Mouse (Mus musculus) CD4-positive, CD25-positive, alpha-beta regulatory T cell (primary cell): Measurements from ENCODE around the gene Olfr204. TPM values are rescaled to one million over a fixed set of nuclear protein-coding genes. Genes with fewer than 3 reads are reported as not detected.

Experiments
- polyA plus RNA-seq: library from polyadenylated mRNA; unstranded; fragments of 100-300 nt; shearing (Covaris generic); gene quantifications from one replicate; pipeline ENCODE4 v1.2.1, GENCODE M21; 2017

Olfr204 gene
- not detected for polyA plus RNA-seq

DNA sequence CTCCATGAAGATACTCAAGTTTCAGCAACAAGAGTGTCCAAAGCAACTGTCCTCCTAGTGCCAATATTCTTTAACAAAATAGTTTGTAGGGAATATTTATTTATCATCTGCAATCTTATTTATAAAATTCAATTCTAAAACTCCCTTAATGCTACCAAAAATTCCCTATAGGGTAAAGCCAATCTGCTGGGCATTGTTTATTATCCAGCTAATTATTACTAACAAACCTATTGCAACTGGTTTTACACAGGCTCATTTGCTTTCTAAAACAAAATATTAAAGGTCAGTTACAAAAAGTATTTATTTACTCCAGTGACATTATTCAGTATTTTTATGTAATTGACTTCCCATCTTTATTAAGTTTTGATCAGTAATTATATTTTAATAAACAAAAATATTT lies at the start of gene Olfr204:
Olfr204 (minus strand) TSS at position 101 of the 400 bp plus-strand sequence.

DNA sequence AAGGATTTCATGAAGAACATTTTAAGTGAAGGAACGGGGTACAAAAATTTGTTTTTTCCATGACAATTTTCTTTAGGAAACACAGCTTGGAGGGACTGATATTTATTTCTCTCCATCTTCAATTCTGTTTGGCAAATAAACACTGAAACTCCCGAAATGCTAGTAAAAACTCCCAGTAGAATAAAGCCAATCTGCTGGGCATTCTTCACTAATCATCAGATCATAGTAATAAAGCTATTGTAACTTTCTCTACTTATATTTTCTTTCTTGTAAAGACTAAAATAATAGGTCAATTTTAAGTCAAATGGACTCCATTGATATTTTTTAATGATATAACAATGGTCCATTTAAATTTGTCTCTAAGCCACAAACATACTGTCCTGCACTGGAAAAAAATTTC lies 45.8 kb upstream of the Olfr204 start, which contains the start of gene Olfr209:
Olfr209 (minus strand) TSS at position 101 of the 400 bp plus-strand sequence.

DNA sequence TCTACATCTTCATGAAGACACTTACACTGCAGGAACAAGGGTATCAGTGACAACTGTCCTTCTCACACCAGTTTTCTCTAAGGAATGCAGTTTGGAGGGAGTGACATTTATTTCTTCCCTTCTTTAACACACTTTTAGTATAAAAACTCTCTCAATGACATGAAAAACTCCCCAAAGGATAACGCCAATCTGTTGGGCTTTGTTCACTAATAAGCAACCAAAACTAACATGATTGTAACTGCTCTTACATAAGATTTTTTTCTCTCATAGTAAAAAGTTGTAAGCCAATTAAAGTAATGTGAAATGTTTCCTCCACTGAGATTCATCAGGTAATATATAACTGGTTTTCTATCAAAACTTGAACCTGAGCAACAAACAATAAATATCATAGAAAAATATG lies 31.1 kb upstream of the Olfr204 start, which contains the start of gene Olfr206:
Olfr206 (minus strand) TSS at position 101 of the 400 bp plus-strand sequence.

DNA sequence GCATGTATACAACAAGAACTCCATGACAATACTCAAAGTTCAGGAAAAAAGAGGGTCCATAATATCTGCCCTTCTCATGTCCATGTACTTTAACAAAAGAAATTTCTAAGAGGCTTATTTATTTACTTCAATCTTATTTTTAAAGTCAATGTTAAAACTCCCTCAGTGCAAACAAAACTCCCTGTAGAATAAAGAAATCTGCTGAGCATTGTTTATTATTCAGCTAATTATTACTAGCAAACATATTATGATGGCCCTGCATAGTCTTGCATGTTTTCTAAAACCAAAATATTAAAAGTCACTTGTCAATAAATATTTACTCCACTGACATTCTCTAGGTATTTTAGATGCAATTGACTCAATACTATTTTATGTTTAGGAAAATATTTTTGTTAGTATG lies 13.0 kb upstream of the Olfr204 start, which contains the start of gene Olfr205:
Olfr205 (minus strand) TSS at position 101 of the 400 bp plus-strand sequence.

DNA sequence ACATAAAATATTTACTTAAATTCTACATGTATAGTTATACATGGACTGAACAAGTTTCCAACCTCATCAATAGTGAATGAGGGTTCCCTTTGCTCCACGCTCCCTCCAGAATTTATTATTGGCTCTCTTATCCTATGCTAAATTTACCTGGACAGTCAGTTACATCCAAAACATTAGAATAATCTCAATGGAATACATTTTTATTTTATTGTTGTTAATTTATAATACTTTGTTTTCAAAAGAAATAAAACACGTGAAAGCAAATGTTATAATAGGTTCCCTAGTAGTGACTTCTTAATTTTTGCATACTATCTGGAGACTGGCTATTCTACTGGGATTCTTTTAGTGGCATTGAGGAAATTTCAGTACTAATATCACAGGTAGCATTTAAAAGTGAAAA lies 19.5 kb downstream of the Olfr204 start, which contains the start of gene Olfr203:
Olfr203 (plus strand) TSS at position 301 of the 400 bp plus-strand sequence.

DNA sequence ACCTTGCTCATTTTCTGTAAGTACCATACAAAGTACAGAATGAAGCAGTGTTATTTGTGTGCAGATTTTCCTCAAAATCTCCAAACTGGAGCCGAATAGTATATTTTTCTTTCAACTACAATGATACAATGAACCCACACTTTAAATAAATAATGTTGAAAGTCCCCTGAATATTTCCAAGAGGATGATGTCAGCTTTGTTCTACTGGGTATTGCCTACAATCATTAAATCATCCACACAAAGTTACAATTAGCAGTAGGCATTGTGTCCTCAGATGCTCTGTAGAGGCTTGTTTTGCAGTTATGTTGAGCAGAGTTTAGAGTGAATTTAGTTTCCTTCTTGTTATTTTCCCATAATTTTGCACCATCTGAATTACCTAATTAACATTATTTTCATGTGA lies 31.4 kb downstream of the Olfr204 start, which contains the start of gene Olfr202:
Olfr202 (minus strand) TSS at position 101 of the 400 bp plus-strand sequence.

DNA sequence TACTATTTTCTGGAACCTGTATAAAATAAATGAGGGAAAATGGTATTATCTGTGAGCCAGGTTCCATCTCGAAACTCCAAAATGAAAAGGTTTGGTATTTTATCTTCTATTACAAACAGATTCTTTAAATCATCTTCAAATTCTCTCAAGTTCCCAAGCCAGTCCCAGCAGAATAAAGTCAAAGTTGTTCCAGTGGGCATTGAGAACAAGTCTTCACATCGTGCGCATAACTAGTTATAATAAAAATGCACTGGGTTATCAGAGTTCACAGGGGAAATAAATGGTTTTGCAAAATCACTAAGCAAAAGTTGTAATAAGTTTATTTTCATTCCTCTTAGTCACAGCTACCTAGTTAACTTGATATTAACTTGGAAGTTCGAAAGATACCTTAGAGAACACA lies 45.5 kb downstream of the Olfr204 start, which contains the start of gene Olfr201:
Olfr201 (minus strand) TSS at position 101 of the 400 bp plus-strand sequence.

Other genes starting within 250 kb of the Olfr204 start
- gene Olfr190, start 240.2 kb downstream of the Olfr204 start, polyA plus RNA-seq: 0.02 TPM
- not detected for gene Olfr191, start 228.4 kb downstream of the Olfr204 start, polyA plus RNA-seq
- not detected for gene Olfr193, start 206.4 kb downstream of the Olfr204 start, polyA plus RNA-seq
- not detected for gene Olfr194, start 197.2 kb downstream of the Olfr204 start, polyA plus RNA-seq
- not detected for gene Olfr195, start 171.2 kb downstream of the Olfr204 start, polyA plus RNA-seq
- gene Olfr196, start 147.8 kb downstream of the Olfr204 start, polyA plus RNA-seq: not detected
- gene Olfr198, start 114.7 kb downstream of the Olfr204 start, polyA plus RNA-seq: not detected
- not detected for gene Olfr199, start 98.5 kb downstream of the Olfr204 start, polyA plus RNA-seq
- not detected for gene Olfr201, start 45.6 kb downstream of the Olfr204 start, polyA plus RNA-seq
- gene Olfr202, start 31.5 kb downstream of the Olfr204 start, polyA plus RNA-seq: not detected
- gene Olfr203, start 19.4 kb downstream of the Olfr204 start, polyA plus RNA-seq: not detected
- not detected for gene Olfr205, start 12.9 kb upstream of the Olfr204 start, polyA plus RNA-seq
- gene Olfr206, start 31.0 kb upstream of the Olfr204 start, polyA plus RNA-seq: not detected
- gene Olfr209, start 45.7 kb upstream of the Olfr204 start, polyA plus RNA-seq: not detected
- 0.04 TPM for gene Gabrr3, start 89.1 kb upstream of the Olfr204 start, polyA plus RNA-seq
- gene Riox2, start 153.5 kb upstream of the Olfr204 start, polyA plus RNA-seq: 82.3 TPM